Mouse (Mus musculus): Measurements from ENCODE around the gene Kcne3.

The Kcne3 gene

DNA sequence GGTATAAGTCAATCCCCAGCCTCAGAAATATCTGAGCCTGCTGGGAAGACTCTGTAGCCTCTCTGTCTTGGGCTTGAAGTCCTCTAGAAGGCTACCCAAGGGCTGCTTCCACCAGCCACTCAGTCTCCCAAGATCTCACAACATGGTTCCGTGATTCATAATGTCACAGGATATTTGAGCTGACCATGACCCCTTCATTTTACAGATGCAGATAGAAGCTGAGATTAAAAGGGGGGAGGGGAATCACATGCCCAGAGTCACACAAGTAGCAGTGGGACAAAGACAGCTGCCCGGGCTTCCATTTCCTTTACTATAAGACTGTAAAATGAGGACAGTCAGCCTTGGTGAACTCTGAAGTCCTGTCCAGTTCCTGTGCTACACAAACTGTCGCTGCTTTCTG lies 5.3 kb downstream of the Kcne3 start:
- 84% methylated on average over 3 of the region's 3 CpGs for WGBS

DNA sequence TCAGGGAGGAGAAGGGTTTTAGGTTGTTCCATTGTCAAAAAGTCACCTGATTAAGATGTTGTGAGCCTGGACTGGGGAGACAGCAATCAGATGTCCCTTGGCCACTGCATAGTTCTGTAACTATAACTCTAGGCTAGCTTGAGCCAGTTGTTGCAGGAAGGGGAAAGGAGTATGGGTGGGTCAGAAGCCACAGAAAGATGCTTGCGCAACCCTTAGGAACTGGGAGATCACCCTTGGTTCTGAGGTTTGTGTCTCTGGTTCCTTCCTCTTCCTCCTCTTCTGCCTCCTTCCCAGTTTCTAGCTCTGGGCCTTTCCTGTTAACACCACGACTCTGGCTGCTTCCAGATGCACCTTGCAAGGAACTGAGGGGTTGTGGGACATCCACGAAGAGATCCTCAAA lies 6.1 kb downstream of the Kcne3 start:
- WGBS: 84% methylated on average over 3 of the region's 3 CpGs

DNA sequence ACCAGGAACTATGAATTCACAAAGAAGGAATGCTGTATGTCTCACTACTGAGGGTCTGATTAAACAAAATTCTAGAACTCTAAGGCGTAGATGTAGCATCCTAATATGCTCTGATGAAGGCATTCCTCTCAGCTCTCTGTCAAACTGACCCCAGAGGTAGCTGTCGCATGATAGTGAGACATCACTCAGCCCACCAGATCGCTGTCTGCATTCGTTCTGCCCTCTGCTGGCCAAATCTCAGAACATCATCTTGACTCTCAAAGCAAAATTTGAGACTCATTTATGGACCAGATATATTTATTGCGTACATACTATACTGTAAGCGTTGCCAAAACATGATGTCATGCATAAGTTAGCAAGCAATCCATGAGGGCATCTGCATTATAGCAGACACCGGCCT lies 11.3 kb downstream of the Kcne3 start:
- WGBS: 23% methylated on average over 7 of the region's 7 CpGs

DNA sequence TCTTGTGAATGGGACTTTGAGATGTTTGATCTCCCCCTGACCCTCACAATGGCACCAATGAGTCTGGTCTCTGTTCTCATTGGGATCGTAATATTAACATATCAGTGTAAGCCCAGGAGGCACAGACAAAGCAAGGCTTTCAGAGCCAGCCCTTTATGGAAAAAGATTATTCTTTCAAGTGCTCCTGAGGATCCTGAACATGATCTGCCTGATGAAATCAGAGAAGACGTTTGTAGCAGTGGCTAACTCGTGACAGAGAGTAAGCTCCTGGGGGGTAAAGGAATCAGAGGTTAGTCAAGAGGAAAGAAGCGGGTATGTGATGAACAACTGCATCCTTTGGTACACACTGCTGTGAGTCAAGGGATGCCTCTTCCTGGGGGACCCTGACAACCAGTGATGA lies 13.9 kb downstream of the Kcne3 start:
- WGBS: 60% methylated on average over 4 of the region's 4 CpGs

DNA sequence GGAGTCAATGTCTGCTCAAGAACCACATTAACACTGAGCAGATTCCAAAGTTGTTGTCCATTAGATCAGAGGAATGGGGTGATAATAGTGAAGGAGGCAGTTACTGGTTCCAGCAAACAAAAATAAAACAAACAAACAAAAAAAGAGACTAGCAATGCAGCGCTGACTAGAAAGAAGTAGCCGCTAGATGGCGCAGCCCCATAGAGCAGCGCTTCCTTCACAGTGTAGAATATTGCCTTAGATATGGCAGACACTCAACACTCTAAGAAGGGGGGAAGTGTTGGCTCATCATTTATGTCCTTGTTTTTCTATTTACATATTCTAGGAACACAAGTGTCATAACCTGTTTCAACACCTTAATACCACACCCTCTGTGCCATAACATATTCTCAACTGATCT lies 14.5 kb downstream of the Kcne3 start:
- WGBS: 4% methylated on average over 4 of the region's 4 CpGs

DNA sequence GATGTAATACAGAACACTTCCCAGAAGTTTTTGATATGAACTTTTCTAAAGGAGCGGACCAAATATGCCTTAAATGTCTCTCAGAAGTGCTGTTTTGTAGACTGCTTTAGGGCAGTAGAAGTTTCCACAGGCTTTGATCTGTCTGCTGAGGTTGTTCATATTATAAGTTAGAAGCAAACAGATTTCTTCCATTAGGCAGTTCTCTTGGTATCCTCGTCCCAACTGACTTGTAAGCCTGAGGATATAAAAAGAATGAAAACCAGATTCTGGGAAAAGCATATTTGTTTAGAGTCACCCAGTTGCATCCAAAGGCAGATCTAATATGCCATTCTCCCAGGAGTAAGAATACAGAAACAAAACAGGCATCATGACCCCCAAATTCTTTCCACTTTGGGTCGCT lies 24.9 kb downstream of the Kcne3 start:
- 92% methylated on average over 3 of the region's 3 CpGs for WGBS

DNA sequence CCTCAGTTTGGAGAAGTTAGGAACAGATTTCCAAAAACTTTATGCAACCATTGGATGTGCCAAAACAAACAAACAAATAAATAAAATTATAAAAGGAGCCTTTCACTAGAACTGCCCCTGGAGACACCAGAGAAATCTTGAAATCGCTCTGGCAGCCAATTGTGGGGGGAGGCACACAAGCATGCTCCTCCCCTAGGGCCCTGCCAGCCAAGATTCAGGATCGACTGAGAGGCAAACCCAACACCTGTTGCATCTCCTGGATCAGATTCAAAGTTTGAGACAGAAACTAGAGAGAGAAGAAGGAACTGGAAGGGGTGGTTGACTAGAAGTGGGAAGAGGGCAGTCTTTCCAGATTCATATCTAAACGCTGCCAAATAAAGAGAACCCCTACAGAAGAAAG lies 27.3 kb downstream of the Kcne3 start:
- 54% methylated on average over 3 of the region's 3 CpGs for WGBS

DNA sequence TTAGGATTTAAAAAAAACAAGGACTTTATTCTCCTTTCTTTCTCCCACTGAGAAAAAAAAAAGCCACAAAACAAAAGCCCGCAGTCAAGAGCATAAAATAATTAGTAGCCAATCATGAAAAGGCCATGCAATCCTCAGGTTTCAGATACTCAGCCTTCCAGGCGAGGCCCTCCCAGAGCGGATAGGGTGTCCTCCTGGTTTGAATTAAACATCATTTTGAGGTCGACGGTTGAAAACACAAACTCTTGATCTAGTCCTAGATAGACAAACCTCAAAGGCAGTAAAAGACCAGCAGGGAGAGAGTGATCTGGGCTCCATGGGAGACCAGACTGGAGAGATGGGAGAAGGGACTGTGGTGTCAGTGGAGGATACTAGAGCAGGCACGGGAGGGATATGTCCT lies 28.6 kb downstream of the Kcne3 start:
- 92% methylated on average over 6 of the region's 6 CpGs for WGBS

DNA sequence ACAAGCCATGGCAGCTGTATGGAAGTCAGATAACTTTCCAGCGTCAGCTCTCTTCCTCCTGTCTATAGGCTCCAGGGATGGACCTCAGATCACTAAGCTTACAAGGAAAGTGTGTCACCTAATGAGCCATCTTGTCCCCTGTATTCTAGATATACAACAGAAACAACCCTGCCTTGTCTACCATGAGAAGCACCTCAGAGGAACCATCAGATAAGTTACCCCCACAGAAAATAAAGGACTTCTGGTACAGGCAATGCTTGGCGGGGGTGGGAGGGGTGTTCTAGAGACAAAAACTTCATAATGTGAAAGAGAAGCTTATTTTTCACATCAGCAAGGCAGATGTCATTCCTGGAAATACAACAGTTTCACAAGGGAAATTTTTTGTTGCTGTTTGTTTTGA lies 29.8 kb downstream of the Kcne3 start:
- WGBS: 95% methylated on average over 2 of the region's 2 CpGs

DNA sequence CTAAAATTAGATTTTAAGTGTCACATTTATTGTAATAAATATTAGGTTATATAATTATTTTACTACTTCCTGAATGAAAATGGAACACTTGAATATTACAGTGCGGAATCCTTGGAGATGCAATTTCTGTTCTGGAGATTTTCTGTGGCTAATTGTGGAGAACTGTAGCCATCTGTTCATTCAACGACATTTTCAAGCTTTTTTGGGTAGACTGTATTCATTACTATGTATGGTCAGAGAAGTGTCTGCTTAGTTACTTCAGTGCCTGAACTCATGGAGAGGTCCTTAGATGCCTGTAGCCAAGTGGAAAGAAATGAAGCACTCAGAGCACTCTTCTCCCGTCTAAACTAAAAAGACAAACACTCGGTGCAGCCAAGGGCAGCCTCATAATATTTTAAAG lies 38.0 kb downstream of the Kcne3 start:
- WGBS: 47% methylated on average over 4 of the region's 4 CpGs

DNA sequence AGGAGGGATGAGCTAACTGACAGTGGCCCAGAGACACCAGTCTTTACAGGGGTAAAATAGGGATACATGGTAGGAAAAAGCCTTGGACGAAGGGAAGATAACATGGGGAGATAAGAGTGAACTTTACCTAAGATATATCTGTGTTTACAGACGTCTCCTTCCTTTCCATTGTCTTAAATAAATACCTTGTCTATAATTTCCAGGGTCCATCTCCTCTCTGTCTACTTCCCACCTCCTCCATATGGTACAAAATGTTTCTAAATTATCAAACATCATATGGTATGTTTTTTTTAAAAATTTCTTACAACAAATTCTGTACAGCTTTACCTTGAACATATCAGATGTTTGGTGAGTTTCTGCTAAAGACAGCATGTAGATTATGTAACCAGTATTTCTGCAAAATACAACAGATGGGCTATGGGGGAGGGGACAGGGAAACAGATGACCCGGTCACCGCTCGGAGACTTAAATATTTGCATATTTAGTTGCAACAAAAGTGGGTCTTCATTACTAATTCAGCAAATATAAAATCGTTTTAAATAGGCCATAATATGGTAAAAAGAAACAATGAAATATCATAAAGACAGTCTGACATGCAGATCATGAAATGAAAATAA lies 38.9 kb downstream of the Kcne3 start:
- WGBS: 51% methylated on average over 6 of the region's 6 CpGs

DNA sequence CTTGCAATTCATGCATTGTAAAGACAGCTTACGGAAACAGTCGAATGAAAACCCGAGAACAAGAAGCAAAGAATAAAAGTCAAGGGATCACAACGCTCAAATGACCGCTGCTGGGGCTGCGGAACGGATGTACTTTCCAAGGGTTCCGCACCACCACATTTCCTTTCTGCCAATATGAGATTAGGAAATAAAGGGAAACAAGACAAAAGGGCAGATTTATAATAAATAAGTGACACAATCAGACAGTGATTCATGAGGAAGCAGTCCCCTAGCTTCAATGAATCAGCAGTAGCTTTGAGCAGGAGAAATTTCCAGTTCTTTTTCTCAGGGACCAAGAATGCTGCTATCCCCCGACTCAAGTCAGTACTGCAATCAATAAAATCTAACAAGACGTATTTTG lies 39.7 kb downstream of the Kcne3 start:
- 39% methylated on average over 10 of the region's 10 CpGs for WGBS

DNA sequence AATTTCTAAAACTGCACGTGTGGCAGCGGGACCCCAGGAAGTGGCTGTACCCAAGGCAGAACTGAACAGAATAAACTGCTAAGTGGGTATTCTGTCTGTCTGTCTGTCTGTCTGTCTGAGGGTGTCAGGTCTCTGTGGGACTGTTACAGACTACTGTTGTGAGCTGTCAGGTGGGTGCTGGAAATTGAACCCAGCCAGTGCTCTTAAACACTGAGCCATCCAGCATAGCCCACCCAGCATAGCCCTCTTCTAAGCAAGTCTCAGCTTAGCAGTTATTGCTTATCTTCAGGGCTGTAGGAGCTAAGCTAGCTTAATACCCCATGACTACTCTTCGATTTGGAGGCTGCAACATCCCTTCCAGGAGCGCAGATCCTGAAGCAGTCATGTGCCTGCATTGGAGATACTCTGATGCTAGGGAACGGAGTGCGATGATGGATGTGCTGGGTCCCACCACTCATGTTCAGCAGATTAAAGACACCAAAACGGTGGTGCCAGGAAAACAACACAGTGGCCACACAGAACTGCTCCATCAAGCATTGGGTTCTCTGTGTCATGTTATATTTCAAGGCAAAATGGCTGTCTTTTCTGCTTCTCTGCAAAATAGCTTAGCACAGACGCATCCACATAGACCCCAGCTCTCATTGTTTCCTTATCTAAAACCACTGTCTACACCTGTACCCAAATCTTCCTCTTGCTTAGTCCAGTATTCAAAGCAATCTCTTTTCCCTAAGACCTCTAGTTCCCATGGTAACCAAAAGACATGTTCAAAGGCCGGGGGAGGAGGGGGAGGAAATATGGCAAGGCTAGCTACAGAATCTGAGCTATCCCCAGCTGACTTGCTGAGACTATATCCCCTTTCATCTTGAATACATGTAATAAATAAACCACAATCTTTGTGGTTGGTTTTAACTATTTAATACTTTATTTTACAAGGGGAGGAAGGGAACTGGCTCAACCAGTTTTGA lies 40.6 kb downstream of the Kcne3 start:
- WGBS: 66% methylated on average over 9 of the region's 9 CpGs

DNA sequence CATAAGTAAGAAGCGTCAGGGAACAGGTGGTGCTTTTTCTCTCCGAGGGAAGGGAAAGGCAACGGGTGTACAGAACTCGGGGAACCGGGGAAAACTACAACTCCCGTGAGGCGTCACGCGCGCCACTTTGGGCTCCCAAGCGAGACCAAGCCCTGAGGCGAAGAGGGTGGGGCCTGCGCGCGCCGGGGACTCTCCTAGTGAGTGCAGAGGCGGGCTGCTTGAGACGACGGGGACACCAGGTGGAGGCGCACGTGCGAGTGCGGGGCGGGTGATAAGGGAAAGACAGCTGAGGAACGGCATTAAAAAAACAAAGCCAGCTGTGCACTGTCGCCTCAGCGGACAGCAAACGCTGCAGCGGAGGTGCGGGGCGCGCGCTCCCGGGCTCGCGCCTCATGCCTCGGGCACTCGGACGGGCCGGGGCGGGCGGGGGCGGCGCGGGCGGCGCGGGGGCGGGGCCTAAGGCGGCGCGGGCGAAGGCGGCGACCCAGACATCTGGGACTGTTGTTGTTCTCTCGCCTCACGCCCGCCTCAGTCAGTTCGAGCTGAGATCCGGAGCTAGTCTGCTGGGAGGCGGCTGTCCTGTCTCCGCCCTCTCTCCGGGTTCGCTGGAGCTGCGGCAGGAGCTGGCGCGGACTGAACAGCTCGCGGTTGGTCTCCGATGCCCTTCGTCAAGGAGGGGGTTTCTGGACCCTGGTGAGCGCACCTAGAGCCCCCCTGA lies 51.0 kb downstream of the Kcne3 start, which contains the start of gene Pgm2l1:
Gene Pgm2l1, plus strand, starts transcription at position 237 of the 718 bp plus-strand sequence.
- WGBS: under 1% methylated on average over 71 of the region's 72 CpGs

DNA sequence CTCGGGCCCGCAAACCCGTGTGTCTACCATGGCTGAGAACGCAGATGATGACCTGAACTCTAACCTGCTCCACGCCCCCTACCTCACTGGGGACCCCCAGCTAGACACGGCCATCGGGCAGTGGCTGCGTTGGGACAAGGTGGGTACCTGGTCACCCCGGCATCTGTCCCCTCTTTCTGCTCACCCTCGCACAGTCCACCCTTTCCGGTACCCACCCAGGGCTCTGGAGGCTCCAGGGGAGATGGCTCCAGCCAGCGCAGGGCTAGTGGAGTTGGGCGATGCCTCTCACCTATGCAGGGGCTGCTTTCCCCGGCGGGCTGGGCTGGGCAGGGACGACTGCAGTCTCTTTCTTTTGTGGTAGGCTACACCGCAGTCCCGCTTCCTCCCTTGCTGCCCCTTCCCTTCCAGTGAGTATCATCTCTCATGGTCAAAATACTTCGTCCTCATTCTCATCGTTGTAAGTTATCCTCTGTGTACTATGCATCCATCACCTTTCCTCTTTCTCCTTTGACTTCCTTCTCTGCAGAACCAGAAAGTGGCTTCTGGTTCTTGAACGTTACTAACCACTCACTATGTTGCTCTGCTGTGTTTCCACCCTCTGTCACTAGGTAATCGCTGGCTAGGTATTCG lies 51.7 kb downstream of the Kcne3 start:
- WGBS: 2% methylated on average over 23 of the region's 23 CpGs

DNA sequence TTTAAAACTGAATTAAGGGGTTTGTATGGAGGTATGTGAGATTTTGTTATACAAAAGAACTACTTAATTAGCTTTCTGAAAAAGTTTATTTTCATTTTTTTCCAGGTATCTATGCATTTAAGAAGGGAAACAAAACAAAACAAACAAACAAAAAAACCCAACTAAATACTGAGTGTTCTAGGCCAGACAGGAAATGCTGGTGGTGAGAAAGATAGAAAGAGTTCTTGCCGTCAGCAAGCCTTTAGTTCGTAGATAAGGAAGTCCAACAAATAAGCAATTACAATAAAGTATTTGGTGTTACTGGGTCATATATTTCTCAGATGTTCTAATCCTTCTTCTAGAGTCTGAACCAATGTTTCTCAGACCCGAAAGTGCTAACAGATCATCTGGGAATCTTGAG lies 52.7 kb downstream of the Kcne3 start:
- 43% methylated on average over 3 of the region's 3 CpGs for WGBS

DNA sequence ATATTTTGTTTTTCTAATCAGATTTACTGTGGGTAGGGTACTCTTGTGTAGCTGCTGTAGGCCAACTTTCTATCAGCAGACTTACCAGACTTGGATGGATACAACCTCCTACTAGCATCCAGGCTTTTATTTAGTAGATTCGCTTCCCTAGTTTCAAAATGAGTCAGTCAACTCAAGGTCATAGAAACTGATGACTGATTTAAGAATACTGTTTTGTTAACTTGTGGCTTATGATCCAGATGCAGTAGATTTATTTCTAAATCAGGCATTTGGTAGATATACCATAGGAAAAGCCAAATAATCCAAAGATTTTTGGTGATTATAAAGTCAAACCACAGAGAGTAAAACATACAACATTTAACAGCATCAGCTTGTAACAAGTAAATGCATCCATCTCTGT lies 54.3 kb downstream of the Kcne3 start:
- 72% methylated on average over 1 of the region's 1 CpGs for WGBS

DNA sequence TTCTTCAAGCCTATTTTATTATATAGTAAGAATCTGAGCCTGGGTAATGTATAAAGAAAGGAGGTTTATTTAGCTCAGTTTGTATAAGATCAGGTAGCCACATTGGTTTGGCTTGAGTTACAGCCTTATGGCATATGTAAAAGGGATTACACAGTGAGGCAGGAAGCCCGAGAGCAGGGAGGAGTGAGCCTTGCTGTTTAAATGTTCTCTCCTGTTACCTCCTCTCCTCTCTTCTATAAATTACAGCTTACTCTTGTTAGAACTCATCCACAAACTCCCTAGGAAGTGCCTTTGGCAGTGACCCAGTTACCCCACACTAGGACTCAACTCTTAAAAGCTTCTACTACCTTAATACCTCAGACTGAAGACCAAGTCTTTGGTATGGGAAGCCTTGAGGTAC lies 55.4 kb downstream of the Kcne3 start:
- 39% methylated on average over 1 of the region's 1 CpGs for WGBS
